Mouse (Mus musculus) thymus, postnatal 14 days (tissue): ENCODE measurements around the gene Cntd1.
"Not testable (repeated sequence)": the region's sequence is repeated elsewhere in the genome, so short reads cannot be mapped to it uniquely, and the experiment has no call there.

Experiments used
- DNase-seq: peaks from one replicate; pipeline ENCODE4 v3.0.0; 2021

Gene Cntd1

DNA sequence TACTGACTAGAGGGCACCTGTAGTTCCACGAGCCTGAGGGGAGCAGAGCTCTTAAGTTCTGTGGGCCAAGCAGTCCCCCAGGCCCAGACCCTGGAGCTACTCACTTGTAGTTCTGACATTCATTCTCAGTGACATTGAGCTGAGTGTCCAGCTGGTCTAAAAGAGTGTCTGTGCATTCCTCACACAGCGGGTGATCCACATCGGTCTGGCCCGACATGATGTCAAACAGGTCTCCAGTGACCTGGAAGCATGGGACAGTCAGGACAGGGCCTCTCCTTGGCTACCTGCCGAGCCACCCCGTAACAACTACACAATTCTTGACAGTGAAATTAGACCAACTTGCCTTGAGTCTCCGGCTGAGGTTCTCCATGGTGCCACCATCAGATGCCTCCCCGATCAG, 16.4 kb downstream of the Cntd1 start:
- no peak for DNase-seq

DNA sequence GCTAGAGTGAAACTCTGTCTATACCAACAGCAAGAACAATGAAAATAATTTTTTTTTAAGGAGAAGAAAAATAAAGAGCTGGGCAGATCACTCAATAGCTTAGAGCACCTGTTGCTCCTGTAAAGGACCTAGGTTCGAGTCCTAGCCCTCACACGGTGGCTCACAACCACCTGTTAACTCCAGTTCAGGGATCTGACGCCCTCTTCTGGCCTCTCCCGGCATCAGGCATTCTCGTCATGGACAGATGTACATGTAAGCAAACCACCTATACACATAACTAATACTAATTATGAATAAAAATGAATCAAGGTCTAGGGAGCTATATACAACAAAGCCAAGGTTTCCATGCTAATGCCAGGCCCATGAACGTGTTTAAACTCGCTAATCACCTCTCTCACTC, 22.1 kb downstream of the Cntd1 start:
- no peak for DNase-seq

DNA sequence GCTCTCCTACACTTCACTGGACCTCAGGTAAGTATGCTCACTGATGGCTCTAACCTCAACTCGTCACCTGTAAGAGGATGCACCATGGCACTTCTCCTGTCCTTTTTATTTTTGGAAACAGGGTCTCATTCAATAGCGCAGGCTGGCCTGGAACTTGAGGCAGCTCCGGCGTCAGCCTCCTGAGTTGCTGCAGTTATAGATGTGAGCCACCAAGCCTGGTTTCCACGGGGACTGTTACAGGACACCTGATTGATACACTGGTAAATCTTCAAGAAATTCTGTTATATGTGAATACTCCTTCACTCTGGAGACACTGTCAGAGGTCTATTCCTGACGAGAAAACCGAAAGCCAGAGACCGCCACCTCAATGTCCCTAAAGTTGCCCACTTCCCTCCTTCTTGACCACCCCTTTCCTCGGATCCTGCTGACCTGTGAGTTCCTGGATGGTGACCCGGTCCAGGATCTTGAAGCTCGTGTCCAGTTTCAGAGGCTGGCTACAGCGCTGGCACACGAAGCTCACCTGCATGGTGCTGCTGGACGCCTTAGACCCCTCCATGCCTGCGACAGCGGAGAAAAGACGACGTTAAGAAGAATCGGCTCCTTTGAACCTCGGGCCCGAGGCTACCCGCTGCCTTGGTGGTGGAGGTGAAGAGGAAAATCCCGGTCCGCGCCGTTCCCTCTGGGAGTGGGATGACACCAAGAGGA, 22.6 kb downstream of the Cntd1 start:
- DNase-seq = no peak

DNA sequence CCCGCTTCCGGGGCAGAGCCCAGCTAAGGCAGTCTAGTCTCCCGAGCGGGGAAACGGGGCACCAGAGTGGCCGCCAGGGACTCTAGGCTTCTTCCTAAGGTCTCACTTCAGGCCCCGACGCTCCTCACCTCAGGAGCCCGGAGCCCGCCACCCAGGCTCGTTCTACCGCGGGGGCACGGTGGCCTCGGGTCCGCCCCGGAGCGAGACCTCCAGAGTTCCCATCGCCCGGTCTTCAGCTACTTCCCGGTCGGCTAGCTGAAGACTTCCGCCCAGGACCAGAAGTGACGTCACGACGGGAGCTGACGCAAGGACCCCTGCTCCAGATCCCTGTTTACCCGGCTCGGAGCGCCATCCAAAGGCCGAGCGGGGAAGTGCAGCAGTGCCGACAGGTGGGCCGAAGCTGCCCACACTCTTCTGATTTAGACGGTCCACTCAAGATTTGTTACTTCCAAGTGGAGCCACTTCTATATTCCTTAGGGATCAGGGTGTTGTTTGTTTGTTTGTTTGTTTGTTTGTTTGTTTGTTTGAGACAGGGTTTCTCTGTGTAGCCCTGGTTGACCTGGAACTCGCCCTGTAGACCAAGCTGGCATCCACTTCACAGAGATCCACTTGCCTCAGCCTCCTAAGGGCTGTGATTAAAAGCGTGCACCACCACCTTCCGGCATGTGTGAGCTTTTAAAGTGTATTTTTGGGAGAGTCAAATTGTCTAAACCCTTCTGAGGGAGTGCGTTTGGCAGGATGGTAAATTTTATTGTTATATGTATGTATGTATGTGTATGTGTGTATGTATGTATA, 23.4 kb downstream of the Cntd1 start, which contains the start of gene Becn1:
Gene Becn1, minus strand, starts transcription at position 283 of the 795 bp plus-strand sequence.
- DNase-seq = peak; percentile 95

DNA sequence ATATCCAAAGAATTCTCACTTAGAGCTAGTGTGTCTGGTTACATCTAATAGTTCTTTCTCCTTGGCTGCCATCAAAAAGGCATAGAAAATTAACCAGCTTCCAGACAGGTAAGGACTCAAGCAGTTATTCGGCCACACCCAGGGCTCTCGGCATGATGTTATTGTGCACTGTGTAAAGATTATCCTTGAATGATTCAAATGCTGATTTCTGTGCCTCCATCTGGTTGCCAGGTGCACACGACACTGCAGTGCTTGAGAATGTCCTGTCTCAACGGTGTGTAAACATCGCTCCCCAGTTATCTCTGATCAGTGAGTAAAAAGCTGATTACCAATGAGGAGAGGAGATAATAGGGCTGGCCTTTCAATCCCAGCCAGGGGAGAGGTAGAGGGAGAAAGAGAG, 28.9 kb downstream of the Cntd1 start:
- DNase-seq = no peak

DNA sequence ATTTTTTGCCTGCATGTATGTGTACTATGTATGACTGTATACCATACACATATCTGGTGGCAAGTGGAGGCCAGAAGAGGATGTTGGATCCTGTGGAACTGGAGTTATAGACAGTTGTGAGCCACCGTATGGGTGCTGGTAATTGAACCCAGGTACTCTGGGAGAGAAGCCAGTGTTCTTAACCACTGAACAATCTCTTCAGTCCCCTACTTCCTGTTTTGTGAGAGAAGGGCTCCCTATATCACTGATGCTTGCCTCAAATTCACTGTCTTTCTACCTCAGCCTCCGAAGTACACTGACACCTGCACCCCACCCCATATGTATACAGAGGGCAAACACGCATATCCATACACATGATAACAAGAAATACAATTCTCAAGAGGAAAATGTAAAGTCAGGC, 32.3 kb downstream of the Cntd1 start:
- DNase-seq = no peak

DNA sequence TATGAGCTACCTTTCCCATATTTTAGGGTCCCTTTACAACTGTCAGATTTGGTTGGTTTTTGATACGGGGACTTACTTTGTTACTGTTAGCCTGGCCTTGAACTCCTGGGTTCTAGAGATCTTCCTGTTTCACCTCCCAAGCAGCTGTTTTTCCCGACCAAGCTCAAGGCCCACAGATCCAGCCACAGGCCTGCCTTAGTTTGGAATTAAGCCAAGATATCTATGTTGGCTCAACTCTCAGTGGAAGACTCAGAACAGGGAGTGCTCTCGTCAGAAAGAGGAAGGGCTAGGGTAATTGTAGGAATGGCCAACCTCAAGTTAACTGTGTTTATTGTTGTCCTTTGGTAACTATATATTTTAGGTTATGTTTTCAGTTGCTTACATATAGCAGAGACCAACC, 33.3 kb downstream of the Cntd1 start:
- DNase-seq = no peak

DNA sequence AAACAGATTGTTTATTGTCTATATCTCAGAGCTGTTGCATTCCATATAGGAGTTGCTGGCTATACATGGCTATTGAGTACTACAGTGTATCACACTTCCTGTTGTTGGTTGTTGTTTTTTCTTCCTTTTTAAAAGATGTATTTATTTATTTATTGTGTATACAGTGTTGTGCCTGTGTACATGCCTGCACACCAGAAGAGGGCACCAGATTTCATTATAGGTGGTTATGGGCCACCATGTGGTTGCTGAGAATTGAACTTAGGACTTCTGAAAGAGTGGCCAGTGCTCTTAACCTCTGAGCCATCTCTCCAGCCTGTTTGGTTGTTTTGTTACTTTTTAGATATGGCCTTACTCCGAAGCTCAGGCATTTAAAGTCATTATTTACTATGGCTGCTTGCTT, 35.8 kb downstream of the Cntd1 start:
- no peak for DNase-seq

DNA sequence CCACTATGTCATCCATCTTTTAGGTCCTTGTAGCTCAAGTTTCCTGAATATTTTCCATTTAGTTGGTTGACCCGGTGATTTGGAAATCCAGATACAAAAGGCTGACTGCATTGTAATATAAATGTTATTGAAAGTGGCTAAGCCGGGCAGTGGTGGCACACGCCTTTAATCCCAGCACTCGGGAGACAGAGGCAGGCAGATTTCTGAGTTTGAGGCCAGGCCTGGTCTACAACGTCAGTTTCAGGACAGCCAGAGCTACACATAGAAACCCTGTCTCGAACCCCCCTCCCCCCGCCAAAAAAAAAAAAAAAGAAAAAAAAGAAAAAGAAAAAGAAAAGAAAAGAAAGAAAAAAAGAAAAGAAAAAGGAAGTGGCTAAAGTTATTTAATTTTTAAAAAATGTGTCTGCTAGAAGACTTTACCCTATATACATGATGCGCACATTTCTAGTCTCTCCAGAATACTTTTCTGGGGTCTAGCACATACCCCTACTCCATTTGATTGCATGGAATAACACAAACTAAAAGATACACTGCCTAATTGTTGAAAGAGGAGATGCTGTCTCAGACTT, 36.4 kb downstream of the Cntd1 start:
- no peak for DNase-seq

DNA sequence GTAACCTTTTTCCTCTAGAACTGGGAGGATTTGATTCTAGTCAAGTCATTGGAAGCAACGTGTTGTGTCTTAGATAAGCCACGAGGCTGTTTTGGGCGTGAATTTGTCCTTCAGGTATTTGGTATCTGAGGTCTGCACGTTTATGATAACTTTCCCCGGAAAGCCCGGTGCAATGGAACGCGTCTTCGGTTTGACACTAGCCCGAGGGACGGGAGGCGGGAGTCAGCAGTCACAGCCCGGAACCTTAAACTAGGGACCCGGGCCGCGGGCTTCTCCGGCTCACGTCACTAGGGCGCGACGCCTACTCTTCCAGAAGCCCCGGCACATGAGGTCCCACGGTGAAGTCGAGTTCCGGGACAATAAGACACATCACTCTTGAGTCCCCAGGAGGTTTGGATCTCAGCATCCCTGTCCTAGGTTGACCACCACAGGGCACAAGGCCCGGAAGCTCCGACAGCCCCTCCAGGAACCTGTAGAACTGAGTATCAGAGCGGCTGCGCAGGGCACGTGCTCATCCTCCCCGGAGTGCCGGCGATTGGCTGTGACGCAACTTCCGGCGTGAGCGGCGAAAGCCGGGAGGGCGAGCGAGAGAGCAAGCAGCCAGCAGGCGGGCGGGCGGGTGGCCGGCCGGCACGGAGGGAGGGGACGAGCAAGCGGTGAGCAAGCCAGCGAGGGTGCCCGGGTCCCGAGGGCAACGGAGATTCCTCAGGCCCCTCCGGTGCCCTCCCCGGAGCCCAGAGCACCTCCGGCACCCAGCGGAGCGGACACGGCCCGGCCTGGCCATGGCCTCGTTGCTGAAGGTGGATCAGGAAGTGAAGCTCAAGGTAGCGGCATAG, 37.1 kb downstream of the Cntd1 start, which contains the start of gene Psme3:
Gene Psme3, plus strand, starts transcription at position 549 of the 836 bp plus-strand sequence.
- peak; percentile 92 for DNase-seq

DNA sequence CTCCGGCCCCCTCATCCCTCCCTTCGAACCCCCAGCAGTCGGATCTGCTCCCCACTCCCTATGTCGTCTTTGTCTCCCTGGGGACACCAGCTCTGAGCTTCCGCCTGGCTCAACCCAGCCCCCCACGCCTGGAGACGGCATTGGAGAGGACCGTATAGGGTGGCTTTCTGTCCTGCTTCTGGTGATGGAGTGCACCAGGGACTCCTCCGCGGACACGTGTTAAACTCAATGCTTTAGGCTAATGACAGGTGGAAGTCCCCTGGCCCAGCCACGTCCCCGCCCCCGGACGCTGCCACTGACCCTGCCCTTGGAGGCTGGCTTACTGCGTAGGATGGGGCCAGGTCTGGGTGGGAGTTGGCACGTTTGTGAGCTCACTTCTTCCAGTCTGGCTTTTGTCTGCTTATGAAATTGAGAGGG, 37.7 kb downstream of the Cntd1 start:
- no peak for DNase-seq

DNA sequence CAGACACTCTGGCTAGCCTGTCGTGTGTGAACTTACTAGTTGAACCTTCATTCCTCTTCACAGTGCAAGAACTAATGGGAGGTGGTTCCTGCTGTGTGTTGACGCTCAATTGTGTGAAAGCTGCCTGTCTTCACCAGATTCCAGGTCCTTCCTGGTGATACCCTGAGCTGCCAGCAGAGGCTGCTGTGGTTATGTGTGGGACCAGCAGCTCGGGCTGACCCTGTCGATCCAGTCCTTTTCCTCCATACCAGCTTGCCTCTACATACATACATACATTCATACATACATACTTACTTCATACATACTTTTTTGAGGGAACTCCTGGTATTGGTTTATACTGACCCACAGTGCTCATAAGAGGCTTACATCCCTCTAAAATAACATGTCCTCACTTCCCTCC, 44.8 kb downstream of the Cntd1 start:
- peak; percentile 62 for DNase-seq

DNA sequence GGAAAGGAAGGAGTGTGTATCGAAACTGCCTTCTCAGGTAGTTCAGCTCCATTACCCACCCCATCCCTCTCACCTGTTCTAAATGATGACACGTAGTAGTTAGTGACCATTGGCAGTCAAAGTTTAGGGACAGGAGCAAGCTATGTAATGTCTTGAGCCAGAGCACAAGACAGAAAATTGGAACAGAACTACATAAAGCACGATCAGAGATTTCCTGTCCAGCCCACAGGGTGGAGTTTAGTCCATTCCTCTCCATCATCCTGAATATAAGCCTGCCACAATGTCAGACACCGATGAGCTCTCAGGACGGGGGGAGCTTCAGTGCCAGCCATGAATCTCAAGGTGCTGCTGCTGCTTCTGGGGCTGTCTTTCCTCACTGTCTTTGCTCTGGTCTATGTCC, 46.0 kb downstream of the Cntd1 start, which contains the start of gene Aoc2:
Gene Aoc2, plus strand, starts transcription at position 301 of the 400 bp plus-strand sequence.
- DNase-seq = no peak

DNA sequence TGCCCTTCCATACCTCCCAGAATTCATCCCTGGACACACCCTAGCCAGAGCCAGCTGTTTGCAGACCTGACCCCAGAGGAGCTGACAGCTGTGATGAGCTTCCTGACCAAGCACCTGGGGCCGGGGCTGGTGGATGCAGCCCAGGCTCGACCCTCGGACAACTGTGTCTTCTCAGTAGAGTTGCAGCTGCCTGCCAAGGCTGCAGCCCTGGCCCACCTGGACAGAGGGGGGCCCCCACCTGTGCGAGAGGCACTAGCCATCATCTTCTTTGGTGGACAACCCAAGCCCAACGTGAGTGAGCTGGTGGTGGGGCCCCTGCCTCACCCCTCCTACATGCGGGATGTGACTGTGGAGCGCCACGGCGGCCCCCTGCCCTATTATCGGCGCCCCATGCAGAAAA, 46.4 kb downstream of the Cntd1 start:
- DNase-seq = not testable (repeated sequence)

DNA sequence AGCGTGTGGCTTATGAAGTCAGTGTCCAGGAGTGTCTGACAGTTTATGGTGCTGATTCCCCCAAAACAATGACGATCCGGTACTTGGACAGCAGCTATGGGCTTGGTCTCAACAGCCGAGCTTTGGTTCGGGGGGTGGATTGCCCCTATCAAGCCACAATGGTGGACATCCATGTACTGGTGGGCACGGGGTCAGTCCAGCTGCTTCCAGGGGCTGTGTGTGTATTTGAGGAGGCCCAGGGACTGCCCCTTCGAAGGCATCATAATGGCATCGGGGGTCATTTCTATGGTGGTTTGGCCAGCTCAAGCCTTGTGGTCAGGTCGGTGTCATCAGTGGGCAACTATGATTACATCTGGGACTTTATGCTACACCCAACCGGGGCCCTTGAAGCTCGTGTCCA, 47.3 kb downstream of the Cntd1 start:
- no peak for DNase-seq

DNA sequence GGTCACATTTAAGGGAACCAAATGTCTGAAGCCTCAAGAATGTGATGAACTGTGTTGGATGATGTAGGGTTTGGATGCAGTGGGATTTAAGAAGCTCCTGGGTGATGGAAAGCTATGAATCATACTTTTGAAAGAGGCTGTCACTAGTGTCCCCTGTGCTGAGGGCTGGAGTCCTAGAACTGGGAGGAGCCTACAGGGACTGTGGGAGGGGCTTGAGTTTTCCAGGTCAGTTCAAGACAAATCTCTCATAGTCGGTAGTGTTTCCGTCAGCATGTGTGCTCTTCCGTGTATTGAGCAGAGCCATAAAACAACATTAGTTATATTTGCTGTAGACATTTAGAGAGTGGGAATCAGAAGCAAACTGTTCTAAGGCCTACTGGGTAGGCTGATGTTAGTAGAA, 48.5 kb downstream of the Cntd1 start:
- no peak for DNase-seq

DNA sequence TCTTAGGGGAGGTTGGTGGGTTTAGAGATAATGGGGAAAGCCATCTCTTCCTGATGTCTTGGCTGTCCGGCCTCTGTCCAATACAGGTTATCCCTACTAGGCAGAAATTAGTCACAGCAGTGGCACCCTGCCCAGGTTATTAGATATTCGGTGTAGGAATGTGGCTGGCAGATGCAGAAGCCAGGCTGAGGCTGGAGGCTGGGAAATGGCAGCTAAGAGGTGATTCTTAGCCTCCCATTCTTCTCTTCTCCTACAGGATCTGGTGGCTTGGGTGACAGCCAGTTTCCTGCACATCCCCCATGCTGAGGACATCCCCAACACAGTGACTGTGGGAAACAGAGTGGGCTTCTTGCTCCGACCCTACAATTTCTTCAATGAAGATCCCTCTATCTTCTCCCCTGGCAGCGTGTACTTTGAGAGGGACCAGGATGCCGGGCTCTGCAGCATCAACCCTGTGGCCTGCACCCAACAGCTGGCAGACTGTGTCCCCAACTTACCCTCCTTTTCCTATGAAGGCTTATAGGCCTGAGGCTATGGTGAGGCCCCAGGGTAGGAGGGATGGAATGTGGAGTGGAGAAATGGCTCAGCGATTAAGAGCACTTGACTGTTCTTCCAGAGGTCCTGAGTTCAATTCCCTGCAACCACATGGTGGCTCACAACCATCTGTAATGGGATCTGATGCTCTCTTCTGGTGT, 50.3 kb downstream of the Cntd1 start:
- no peak for DNase-seq

DNA sequence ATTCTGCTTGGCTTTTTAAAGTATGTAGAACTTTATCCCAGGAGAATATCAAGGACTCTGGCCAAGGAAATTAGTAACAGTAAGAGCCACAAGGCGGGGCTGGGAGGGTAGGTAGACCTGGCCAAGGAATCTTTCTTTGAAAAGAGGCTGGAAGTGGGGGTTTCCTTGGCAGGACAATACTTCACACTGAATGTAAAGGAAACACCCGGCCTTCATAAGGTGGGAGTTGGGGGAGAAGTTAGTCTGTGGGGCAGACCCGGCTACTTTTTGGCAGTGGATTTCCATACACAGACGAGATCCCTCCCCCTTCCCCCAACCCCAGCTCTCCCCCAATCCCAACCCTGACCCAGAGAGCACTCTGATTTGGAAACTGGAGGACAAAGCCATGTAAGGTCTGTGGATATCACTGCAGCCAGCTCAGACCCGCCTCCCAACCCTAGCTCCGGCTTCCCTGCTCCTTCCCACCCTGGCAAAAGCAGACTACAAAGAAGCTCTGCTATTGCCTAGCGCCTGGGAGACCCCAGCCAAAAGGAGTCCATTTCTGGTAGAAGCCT, 51.6 kb downstream of the Cntd1 start, which contains the start of gene Aoc3:
Gene Aoc3, plus strand, starts transcription at position 235 of the 554 bp plus-strand sequence.
- no peak for DNase-seq

DNA sequence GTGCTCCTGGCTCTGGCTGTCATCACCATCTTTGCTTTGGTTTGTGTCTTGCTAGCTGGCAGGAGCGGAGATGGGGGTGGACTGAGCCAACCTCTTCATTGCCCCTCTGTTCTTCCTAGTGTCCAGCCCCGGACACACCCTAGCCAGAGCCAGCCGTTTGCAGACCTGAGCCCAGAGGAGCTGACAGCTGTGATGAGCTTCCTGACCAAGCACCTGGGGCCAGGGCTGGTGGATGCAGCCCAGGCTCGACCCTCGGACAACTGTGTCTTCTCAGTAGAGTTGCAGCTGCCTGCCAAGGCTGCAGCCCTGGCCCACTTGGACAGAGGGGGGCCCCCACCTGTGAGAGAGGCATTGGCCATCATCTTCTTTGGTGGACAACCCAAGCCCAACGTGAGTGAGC, 52.1 kb downstream of the Cntd1 start:
- DNase-seq = not testable (repeated sequence)

DNA sequence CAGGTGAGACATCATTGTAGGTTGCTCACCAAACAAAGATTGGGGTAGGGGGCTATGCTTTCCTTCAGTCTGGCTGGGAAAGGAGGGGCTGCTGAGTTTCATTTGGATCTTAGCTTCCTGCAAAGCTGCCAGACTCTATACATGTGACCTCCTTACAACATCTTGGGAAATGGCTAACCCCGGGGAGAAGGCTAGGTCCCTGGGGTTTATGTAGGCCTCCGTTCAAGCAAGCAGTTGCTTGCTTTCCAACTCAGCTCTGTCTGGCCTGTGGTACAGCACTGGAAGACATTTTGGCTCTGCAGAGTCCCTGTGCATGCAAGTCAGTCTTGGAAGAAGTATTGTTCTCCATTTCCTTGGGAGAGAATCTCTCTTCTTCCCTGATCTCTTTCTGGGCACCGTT, 53.7 kb downstream of the Cntd1 start:
- no peak for DNase-seq

DNA sequence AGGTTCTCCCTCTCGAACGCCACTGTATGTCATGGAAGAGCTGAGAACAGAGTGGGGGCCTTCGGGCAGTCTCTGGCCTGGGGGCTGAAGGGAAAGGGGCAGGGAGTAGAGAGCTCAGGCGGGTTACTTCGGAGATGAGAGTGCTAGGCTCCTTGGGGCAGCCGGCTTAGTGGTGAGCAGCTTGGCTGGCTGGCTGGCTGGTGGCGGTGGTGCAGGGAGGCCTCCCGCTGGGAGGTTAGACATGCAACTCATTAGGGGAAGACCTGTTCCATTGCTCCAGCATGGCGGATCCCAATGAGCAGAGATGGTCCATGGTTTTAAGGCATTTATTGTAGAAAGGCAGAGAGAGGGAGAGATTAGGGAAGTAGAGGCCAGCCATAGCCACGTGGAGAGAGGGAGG, 55.2 kb downstream of the Cntd1 start:
- DNase-seq = no peak

DNA sequence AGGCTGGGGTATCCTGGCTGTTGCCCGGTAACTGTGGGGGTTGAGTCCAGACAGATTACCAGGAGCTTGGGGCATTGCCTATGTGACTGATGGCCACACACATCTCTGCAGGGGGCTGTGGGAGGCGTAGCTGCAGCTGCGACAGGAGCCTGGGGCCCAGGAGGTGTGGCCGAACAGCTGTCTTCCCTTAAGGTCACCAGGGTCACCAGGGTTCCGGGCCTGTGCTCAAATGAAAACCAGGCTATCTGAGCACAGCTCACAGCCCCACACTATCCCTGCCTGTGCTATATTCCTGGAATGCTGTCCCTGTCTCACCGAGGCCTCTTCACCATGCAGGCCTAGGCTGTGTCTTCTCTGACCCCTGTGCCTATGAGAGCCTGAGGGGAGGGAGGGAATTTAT, 55.7 kb downstream of the Cntd1 start:
- DNase-seq = no peak
